Mouse (Mus musculus): ENCODE data around the gene Htr3a. TPM values are rescaled to one million over a fixed set of nuclear protein-coding genes. Genes with fewer than 3 reads are reported as not detected.

Htr3a gene
- 0.07 and 0.48 TPM in 2 replicates for polyA plus RNA-seq (2016; fragmentation: Nextera tagmentation; extraction: Ambion mirVana)

DNA sequence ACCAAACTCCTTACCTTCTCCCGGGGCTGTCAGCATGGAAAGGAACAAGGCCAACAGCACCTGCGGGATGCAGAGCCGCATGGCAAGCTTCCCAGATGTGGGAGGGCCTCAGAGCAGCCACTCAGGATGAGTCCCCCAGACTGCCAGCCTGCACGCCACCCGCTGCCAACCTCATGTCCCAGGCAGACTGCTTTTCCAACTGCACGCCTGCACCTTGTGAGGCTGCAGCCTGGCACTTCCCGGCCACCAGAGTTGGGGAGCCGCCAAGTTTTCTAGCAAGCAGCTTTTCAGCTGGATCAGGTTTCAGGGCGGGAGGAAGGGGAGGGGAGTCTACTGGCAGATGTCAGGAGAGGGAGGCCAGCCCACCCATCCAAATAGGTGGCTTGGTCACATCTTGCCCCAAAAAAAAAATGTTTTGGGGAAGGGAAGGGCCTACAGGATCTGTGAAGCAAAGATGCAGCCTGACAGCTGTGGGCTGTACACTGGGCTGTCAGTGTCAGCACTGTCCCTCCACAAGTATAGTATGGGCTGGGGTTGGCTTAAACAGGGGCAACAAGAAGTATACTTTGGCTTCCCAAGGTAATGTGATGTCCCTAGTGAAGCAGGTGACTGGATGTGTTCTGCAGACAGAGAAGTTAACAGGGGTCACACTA lies at the start of gene Htr3a:
Gene Htr3a, minus strand, starts transcription at position 215 of the 653 bp plus-strand sequence.
- peak within 1 kb of the TSS; percentile 10; the same call in 1 of the 2 replicates for H3K4me3 ChIP-seq
- H3K36me3 ChIP-seq = no peaks in the 10 kb centered on the region
- peaks cover 12% of the 10 kb centered on the region for H3K27me3 ChIP-seq (ENCODE audit: insufficient read depth, poor library complexity, severe bottlenecking)

DNA sequence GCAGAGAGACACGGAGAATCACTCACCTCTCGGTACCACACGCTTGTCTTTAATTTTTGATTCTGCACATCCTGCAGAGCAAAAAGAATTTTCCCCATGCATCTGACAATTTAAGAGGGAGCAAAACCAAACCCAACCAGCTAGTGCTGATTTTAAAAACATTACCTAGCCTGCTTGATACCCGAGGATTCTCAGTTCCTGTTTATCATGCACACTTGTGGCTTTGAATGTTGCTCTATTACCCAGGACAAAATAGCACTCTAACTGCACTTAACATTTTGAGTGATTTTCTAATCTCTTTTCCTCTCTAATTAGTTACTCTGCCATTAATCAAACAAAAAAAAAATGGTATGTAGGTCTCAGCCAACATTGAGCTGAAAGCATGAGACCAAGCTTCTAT lies 36.7 kb upstream of the Htr3a start:
- H3K4me1 ChIP-seq = peaks cover 5% of the 10 kb centered on the region; the same call in 1 of the 2 replicates
- no peak overlapping the region for H3K4me3 ChIP-seq
- DNase-seq (ENCODE audit: low spot score) = no peak
- H3K27me3 ChIP-seq (ENCODE audit: insufficient read depth, poor library complexity, severe bottlenecking) = no peaks in the 10 kb centered on the region
- no peaks in the 10 kb centered on the region for H3K9me3 ChIP-seq
- 85% methylated on average over 4 of the region's 4 CpGs for WGBS
- H3K36me3 ChIP-seq = no peaks in the 10 kb centered on the region
- H3K27ac ChIP-seq = no peak overlapping the region

More for the DNA sequence above, at the start of gene Htr3a:
- no peaks in the 10 kb centered on the region for H3K9me3 ChIP-seq
- peaks cover 10% of the 10 kb centered on the region for H3K4me1 ChIP-seq
- DNase-seq (ENCODE audit: low spot score) = no peak
- no peak within 1 kb of the TSS for H3K27ac ChIP-seq
- 5% methylated on average over 9 of the region's 9 CpGs for WGBS

DNA sequence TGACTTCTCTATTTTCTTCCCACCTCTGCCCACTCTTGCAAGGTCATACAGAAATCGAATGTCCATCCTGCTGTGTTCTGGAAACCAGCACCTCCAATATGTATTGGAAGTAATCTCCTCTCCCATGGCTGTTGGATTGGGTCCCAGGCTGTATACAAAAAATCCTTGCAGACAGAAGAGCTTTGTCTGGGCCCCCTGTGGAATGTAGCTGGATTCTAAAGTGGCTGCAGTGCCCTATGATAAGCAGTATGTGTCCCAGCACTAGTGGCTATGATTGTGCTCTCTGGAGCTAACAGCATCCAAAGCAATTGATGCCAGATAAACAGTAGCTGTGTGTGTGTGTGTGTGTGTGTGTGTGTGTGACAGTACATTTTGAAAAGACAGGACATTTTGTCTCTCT lies 31.4 kb upstream of the Htr3a start:
- H3K9me3 ChIP-seq = no peaks in the 10 kb centered on the region
- WGBS = 71% methylated on average over 1 of the region's 1 CpGs

DNA sequence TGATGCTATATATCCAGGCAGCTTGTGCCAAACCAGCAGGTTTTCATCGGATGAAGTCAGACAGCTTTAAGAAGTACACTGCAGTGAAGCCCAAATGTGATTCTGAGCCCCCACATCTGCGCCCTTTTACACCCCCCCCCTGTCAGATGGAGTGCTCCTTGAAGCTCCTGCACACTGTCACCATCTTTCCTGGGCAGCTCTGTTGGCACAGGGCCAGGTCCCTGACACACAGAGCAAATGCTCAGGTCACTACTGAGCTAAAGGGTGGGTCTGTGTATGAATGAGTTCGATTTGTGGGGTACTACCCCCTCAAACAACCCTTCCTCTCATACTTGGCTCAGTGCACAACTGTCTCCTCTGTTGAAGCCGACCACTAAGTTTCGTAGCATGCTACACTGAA lies 18.5 kb upstream of the Htr3a start:
- H3K27me3 ChIP-seq (ENCODE audit: insufficient read depth, poor library complexity, severe bottlenecking) = peaks cover 37% of the 10 kb centered on the region
- H3K9me3 ChIP-seq = no peaks in the 10 kb centered on the region
- 0 out of 2 replicates have a peak, but pooled peaks cover 6% of the 10 kb centered on the region for H3K4me1 ChIP-seq
- H3K4me3 ChIP-seq = no peak overlapping the region
- WGBS = 70% methylated on average over 5 of the region's 5 CpGs
- DNase-seq (ENCODE audit: low spot score) = no peak
- no peak overlapping the region for H3K27ac ChIP-seq
- no peaks in the 10 kb centered on the region for H3K36me3 ChIP-seq

More for the DNA sequence above, 31.4 kb upstream of the Htr3a start:
- DNase-seq (ENCODE audit: low spot score) = no peak
- no peak overlapping the region for H3K27ac ChIP-seq
- H3K27me3 ChIP-seq (ENCODE audit: insufficient read depth, poor library complexity, severe bottlenecking) = 0 out of 2 replicates have a peak, but pooled peaks cover 4% of the 10 kb centered on the region
- no peak overlapping the region for H3K4me3 ChIP-seq
- no peaks in the 10 kb centered on the region for H3K36me3 ChIP-seq
- H3K4me1 ChIP-seq = peaks cover 9% of the 10 kb centered on the region; the same call in 1 of the 2 replicates

GRCm38 (mm10) chr9:48928781-48929180 lies 17.9 kb upstream of the Htr3a start:
- H3K27ac ChIP-seq = no peak overlapping the region
- H3K27me3 ChIP-seq (ENCODE audit: insufficient read depth, poor library complexity, severe bottlenecking) = peaks cover 37% of the 10 kb centered on the region
- no peaks in the 10 kb centered on the region for H3K9me3 ChIP-seq
- 67% methylated on average over 3 of the region's 3 CpGs for WGBS
- no peak for DNase-seq (ENCODE audit: low spot score)
- H3K4me1 ChIP-seq = 0 out of 2 replicates have a peak, but pooled peaks cover 6% of the 10 kb centered on the region
- no peaks in the 10 kb centered on the region for H3K36me3 ChIP-seq
- H3K4me3 ChIP-seq = no peak overlapping the region

DNA sequence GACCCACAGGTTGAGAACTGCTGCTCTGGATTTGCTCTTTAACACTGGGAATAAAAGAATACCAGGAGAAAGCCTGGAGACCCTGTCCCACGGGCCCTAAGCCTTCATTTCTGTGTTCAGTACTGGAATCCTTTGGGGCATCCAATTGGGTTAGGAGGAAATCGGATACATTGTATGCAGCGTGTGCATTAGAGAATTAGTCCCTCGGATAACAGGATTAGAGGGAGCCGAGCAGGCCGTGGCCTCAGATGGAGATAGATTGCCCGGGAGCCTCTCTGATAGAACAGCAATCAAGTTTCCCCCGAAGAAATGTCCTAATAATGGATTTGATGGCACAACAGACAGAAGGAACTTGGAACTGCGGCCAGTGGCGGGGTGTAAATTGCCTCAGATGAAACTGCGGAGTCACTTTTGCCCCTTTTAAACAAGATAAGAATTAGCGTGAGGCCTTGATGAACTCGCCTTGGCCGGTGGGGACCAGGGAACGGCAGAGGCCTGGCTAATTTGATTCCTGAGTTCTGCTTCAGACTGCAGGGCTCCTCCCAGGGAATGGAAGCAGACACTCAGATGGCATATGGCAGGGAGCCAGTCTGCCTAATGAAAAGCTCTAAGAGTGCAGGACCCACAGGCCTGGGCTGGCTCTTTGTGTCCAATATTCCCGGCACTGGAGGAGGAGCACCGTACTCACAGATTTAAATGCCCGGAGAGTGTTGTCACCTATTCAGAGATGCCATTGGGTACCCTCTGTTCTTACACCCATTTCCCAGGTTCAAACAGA lies 5.3 kb upstream of the Htr3a start:
- no peak overlapping the region for H3K4me3 ChIP-seq
- 74% methylated on average over 18 of the region's 18 CpGs for WGBS
- H3K4me1 ChIP-seq = peaks cover 3% of the 10 kb centered on the region; the same call in 1 of the 2 replicates
- H3K9me3 ChIP-seq = no peaks in the 10 kb centered on the region
- DNase-seq (ENCODE audit: low spot score) = no peak
- H3K27ac ChIP-seq = no peak overlapping the region
- no peaks in the 10 kb centered on the region; the same call in 1 of the 2 replicates for H3K27me3 ChIP-seq (ENCODE audit: insufficient read depth, poor library complexity, severe bottlenecking)
- H3K36me3 ChIP-seq = no peaks in the 10 kb centered on the region

GRCm38 (mm10) chr9:48904421-48904820 lies 6.5 kb downstream of the Htr3a start:
- Histone ChIP-seq H3K27me3 (ENCODE audit: insufficient read depth, poor library complexity, severe bottlenecking) (no peaks in the 10 kb centered on the region; the same call in none of the 2 replicates), H3K36me3 (no peaks in the 10 kb centered on the region), H3K4me3 (no peak overlapping the region), H3K4me1 (no peaks in the 10 kb centered on the region), H3K27ac (no peak overlapping the region), H3K9me3 (no peaks in the 10 kb centered on the region)
- WGBS = 81% methylated on average over 5 of the region's 5 CpGs
- DNase-seq (ENCODE audit: low spot score) = no peak

DNA sequence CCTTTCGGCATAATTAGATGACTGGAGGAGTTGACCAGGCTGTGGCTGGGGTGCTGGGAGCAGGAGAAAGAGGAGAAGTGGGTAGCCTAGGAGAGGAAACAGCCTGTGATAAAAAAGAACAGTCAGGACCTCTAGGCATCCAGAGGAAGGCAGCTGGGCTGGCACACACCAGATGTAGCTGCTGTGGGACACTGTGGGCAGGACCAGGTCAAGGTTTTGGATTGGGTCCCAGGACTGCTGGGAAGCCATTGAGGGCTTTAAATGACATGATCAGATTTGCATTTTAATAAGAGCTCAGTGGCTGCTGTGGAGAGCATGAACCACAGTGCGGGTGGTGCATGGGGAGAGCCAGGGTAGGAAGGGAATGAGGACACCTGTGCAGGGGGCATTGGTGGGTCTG lies 7.1 kb downstream of the Htr3a start:
- no peak for DNase-seq (ENCODE audit: low spot score)
- Histone ChIP-seq H3K27me3 (ENCODE audit: insufficient read depth, poor library complexity, severe bottlenecking) (no peaks in the 10 kb centered on the region; the same call in none of the 2 replicates), H3K9me3 (no peaks in the 10 kb centered on the region), H3K36me3 (no peaks in the 10 kb centered on the region), H3K27ac (no peak overlapping the region), H3K4me3 (no peak overlapping the region), H3K4me1 (no peaks in the 10 kb centered on the region)
- 73% methylated on average over 2 of the region's 2 CpGs for WGBS

- no peak for DNase-seq (ENCODE audit: low spot score)
- Histone ChIP-seq H3K4me3 (no peak overlapping the region), H3K9me3 (no peaks in the 10 kb centered on the region), H3K4me1 (no peaks in the 10 kb centered on the region), H3K27ac (no peak overlapping the region), H3K36me3 (no peaks in the 10 kb centered on the region), H3K27me3 (ENCODE audit: insufficient read depth, poor library complexity, severe bottlenecking) (peaks cover 22% of the 10 kb centered on the region)
- 24% methylated on average over 8 of the region's 8 CpGs for WGBS
These were observed 12.3 kb downstream of the Htr3a start for GRCm38 (mm10) chr9:48898551-48898950.

DNA sequence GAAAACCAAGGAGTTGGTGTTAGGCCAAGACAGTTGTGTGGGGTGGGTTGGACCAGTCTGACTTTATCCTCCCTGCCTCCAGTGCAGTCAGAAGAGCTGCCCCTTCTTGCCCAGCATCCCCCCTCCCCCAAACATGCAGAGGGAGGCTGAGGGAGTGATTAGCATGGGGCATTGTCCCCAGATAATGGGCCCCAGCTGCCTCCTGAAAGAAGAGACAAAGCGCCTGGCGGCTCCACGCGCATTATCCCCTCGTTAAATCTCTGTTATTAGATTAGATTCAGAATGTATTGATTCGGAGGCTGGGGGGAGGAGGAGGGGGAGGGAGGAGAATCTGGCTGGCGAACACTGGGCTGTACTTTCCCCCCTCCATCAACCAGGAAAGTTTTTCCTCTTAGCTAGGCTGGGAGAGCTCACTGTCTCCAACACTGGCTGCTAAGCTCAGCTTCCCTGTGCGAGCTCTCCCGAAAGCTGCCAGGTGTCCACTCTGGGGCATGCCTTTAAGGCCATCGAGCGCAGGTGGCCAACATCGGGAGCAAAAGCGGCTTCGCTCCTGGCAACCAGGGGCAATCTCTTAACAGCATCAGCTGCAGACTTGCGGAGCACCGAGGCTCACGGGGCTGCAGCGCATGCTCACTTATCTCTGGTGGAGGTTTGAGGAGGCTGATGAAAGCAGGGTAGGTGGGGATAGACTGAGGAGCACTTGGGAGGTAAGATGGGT lies 14.9 kb downstream of the Htr3a start:
- Histone ChIP-seq H3K36me3 (no peaks in the 10 kb centered on the region), H3K4me3 (no peak overlapping the region), H3K27me3 (ENCODE audit: insufficient read depth, poor library complexity, severe bottlenecking) (peaks cover 22% of the 10 kb centered on the region), H3K9me3 (no peaks in the 10 kb centered on the region), H3K27ac (no peak overlapping the region), H3K4me1 (no peaks in the 10 kb centered on the region)
- WGBS = 37% methylated on average over 18 of the region's 18 CpGs
- no peak for DNase-seq (ENCODE audit: low spot score)

DNA sequence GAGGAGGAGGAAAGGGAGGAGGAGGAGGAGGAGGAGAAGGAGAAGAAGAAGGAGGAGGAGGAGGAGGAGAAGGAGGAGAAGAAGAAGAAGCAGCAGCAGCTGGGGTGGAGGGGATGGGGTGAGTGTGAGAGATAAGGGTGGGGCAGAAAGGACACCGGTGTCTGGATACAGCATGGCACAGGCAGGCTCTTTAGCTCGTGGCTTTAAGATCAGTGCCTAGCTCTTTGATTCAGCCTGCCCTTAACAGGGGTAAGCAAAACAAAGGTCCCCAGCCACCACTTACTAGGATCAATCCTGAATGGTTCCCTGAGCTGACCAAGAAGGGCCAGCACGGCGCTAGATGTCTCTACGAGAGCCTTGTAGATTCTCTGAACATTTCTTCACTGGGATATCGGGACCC lies 16.1 kb downstream of the Htr3a start:
- peaks cover 22% of the 10 kb centered on the region for H3K27me3 ChIP-seq (ENCODE audit: insufficient read depth, poor library complexity, severe bottlenecking)
- H3K36me3 ChIP-seq = no peaks in the 10 kb centered on the region
- no peak overlapping the region for H3K27ac ChIP-seq
- no peak overlapping the region for H3K4me3 ChIP-seq
- no peaks in the 10 kb centered on the region for H3K4me1 ChIP-seq
- WGBS = 68% methylated on average over 6 of the region's 6 CpGs
- H3K9me3 ChIP-seq = no peaks in the 10 kb centered on the region
- no peak for DNase-seq (ENCODE audit: low spot score)

GRCm38 (mm10) chr9:48893986-48894385 lies 16.9 kb downstream of the Htr3a start:
- WGBS = 29% methylated on average over 3 of the region's 3 CpGs
- Histone ChIP-seq H3K4me3 (no peak overlapping the region), H3K4me1 (no peaks in the 10 kb centered on the region), H3K27ac (no peak overlapping the region), H3K27me3 (ENCODE audit: insufficient read depth, poor library complexity, severe bottlenecking) (peaks cover 22% of the 10 kb centered on the region), H3K36me3 (no peaks in the 10 kb centered on the region), H3K9me3 (no peaks in the 10 kb centered on the region)
- no peak for DNase-seq (ENCODE audit: low spot score)

DNA sequence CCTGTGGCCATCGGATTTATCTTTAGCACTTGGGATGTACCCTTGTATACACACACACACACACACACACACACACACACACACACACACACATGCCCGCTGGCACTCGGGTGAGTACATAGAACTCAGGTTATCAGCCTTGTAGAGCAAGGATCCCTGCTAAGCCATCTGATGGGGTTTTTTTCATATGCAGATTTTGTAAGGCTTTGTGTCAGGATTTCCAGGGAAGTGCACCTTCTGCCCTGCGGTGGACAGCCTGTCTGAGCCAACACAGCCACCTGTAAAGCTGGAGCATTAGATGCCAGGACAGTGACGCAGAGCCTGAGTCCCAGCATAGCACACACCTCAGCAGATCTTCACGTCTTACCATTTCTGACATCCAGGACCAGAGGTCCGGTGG lies 21.8 kb downstream of the Htr3a start:
- Histone ChIP-seq H3K4me1 (no peaks in the 10 kb centered on the region), H3K27ac (no peak overlapping the region), H3K36me3 (no peaks in the 10 kb centered on the region), H3K9me3 (no peaks in the 10 kb centered on the region), H3K27me3 (ENCODE audit: insufficient read depth, poor library complexity, severe bottlenecking) (no peaks in the 10 kb centered on the region), H3K4me3 (no peak overlapping the region)
- DNase-seq (ENCODE audit: low spot score) = no peak
- 78% methylated on average over 7 of the region's 7 CpGs for WGBS
